Mouse (Mus musculus): ENCODE results near the gene Spryd4.

- TF ChIP-seq GATA1 (IDR thresholded peaks at IDR 0.05; ENCODE audit: borderline replicate concordance, low read length), result no peak
- no peak for TF ChIP-seq FLI1 (IDR thresholded peaks at IDR 0.05; ENCODE audit: low read length)
These were observed 26.3 kb upstream of the Spryd4 start for GRCm38 (mm10) chr10:128237807-128238480.
